Mouse (Mus musculus) small intestine, adult 2 months (tissue): ENCODE measurements around the gene Smc1b. TPM values are rescaled to one million over a fixed set of nuclear protein-coding genes. Genes with fewer than 3 reads are reported as not detected.

ENCODE experiments used
- H3K27ac ChIP-seq: fragments of 200-500 bp; 2 replicates; pipeline ENCODE4 v1.5.1; 2012; ENCODE audit warnings: low read depth, low read length, control low read depth, inconsistent platforms; ENCODE audit not compliant: insufficient read depth
- H3K27me3 ChIP-seq: fragments of 200-500 bp; 2 replicates; pipeline ENCODE4 v1.6.1; 2012; ENCODE audit warnings: mild to moderate bottlenecking, moderate library complexity, low read length, inconsistent platforms; ENCODE audit not compliant: control insufficient read depth, insufficient read depth
- H3K36me3 ChIP-seq: fragments of 200-500 bp; 2 replicates; pipeline ENCODE4 v1.6.1; 2012; ENCODE audit warnings: mild to moderate bottlenecking, low read length, control low read depth, inconsistent platforms; ENCODE audit not compliant: control insufficient read depth, insufficient read depth
- H3K4me1 ChIP-seq: fragments of 200-500 bp; 2 replicates; pipeline ENCODE4 v1.6.1; 2012; ENCODE audit warnings: low read length, inconsistent platforms, mixed read lengths; ENCODE audit not compliant: control insufficient read depth, insufficient read depth, insufficient read length
- H3K4me3 ChIP-seq: fragments of 200-500 bp; 2 replicates; pipeline ENCODE4 v1.5.1; 2012; ENCODE audit warnings: low read depth, mild to moderate bottlenecking, control low read depth, inconsistent platforms, low read length, moderate library complexity
- CTCF ChIP-seq: fragments of 200-500 bp; IDR thresholded peaks from 2 replicates; pipeline ENCODE4 v1.5.1; 2012; ENCODE audit warnings: low read depth, mild to moderate bottlenecking, control low read depth, inconsistent platforms, low read length, moderate library complexity, mixed read lengths; ENCODE audit not compliant: insufficient replicate concordance, insufficient read length; ENCODE audit errors: extremely low read depth
- POLR2A ChIP-seq: fragments of 200-500 bp; IDR thresholded peaks from 2 replicates; pipeline ENCODE4 v1.6.1; 2012; ENCODE audit warnings: low read depth, mild to moderate bottlenecking, control low read depth, inconsistent platforms, low read length, moderate library complexity
- WGBS: fragments of 180-500 bp; shearing (Covaris S2); methylation state at CpG from one replicate; pipeline ENCODE4 v1.1.7; 2018; 5-methylcytosine and 5-hydroxymethylcytosine counted together
- polyA plus RNA-seq: library from polyadenylated mRNA; depleted of rRNA; stranded (reverse); fragments of >200 nt; gene quantifications from 2 replicates; pipeline ENCODE4 v1.2.3, GENCODE M21; 2012

Gene Smc1b
- polyA plus RNA-seq, 1 experiment = not detected

DNA sequence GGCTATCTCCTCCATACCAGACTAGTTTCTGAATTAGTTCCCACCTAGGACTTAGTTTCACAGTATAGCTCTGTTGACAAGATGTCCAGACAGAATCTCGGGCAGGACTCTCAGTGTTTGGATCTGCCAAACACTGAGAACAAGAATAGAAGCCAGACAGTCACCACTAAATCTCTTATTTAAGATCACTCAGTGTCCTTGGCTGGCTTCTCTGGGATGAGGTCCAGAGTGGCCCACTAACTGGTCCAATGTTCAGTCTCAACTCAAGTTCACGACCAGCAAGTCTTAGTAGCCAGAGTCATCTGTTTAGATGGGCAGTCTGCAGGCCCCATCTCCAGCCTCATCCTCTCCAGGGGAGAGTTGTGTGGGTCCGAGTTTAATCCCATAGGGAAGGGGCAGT is 20.8 kb upstream of the Smc1b start:
- Histone ChIP-seq H3K4me3 (no peak overlapping the region), H3K27ac (no peak overlapping the region), H3K27me3 (no peaks in the 10 kb centered on the region), H3K4me1 (0 out of 2 replicates have a peak, but pooled peaks cover 2% of the 10 kb centered on the region), H3K36me3 (no peaks in the 10 kb centered on the region)
- 79% methylated on average over 3 of the region's 3 CpGs for WGBS
- TF ChIP-seq POLR2A = no peak
- TF ChIP-seq CTCF = no peak

DNA sequence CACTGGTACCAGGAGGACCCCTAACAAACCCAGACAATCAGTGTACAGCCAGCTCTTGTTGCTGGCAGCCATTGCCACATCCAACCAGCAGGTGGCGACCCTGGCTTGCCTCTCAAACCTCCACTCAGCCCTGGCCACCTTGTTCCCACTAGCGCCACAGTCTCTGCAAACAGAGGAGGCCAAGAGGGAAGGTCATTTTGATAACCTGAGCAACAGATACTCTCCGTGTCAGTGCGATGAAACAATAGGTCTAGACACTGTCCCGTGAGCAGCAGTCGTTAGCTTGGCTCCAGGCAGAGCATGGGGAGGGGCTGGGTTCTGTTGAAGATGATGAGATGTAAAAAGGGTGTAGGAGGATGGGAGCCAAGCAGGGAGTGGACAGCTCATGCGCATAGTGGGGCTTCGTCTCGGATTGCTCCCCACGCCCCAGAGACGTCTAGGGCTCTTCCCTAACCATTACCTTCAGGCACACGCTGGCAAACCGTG is 19.7 kb upstream of the Smc1b start:
- Histone ChIP-seq H3K27me3 (no peaks in the 10 kb centered on the region), H3K4me3 (no peak overlapping the region), H3K4me1 (0 out of 2 replicates have a peak, but pooled peaks cover 2% of the 10 kb centered on the region), H3K36me3 (no peaks in the 10 kb centered on the region), H3K27ac (no peak overlapping the region)
- WGBS = 23% methylated on average over 13 of the region's 13 CpGs
- TF ChIP-seq POLR2A = no peak
- TF ChIP-seq CTCF = peak; percentile 97

DNA sequence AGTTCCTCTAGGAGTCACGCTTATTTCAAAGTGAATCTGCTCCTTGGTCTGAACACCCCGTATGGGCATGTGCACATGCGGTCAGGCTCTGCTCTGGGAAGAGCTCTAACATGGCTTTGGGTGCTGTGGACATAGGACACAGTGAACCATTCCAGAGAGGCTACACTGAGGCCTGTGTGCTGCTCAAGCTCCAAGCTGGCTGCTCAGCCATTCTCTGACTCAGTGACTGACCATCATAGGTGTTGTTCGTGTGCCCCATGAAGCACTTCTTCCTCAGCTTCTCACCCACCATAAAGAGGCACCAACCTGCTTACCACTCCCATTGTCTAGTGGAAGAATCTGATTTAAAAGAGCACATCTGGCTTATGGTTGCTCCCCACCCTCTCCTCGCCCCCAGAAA is 12.5 kb upstream of the Smc1b start:
- H3K4me1 ChIP-seq = no peaks in the 10 kb centered on the region
- TF ChIP-seq CTCF (no peak), POLR2A (no peak)
- WGBS = 89% methylated on average over 5 of the region's 5 CpGs
- no peak overlapping the region for H3K27ac ChIP-seq
- H3K27me3 ChIP-seq = no peaks in the 10 kb centered on the region
- no peak overlapping the region for H3K4me3 ChIP-seq
- H3K36me3 ChIP-seq = no peaks in the 10 kb centered on the region

DNA sequence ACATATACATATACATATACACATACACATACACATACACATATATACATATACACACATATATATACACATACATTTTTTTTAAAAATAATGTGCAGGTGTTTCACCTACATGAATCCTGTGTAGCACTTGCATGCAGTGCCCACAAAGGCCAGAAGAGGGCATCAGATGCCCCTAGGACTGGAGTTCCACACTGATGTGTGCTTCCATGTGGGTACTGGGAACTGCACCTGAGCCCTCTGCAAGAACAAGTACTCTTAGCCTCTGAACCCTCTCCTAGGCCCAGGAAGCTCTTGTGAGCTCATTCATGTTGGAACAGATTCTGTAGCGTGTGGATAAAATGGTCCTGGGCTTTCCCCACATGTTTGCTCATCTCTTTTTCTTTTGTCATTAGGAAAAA is 12.0 kb upstream of the Smc1b start:
- TF ChIP-seq POLR2A (no peak), CTCF (no peak)
- Histone ChIP-seq H3K27me3 (no peaks in the 10 kb centered on the region), H3K4me1 (no peaks in the 10 kb centered on the region), H3K36me3 (no peaks in the 10 kb centered on the region), H3K4me3 (no peak overlapping the region), H3K27ac (no peak overlapping the region)
- WGBS = 100% methylated on average over 1 of the region's 1 CpGs

DNA sequence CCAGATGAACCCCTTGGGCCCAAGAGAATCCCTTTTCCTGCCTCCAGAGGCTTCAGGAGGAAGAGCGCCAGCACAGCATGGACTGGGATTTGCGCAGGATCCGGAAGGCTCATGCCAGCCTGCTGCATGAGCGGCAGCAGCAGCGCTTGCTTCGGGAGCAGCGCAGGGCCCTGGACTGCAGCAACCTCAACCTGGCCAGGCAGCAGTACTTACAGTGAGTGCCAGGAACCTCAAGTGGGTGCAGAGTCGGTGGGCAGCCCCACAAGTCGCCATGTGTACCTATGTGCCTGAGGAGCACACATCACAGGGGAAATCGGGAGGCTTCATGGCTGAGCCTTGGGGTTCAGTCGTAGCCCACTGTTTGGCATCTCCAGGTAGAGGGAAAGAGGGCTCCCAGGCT is 11.4 kb upstream of the Smc1b start:
- Histone ChIP-seq H3K27ac (no peak overlapping the region), H3K27me3 (no peaks in the 10 kb centered on the region), H3K4me3 (no peak overlapping the region), H3K4me1 (no peaks in the 10 kb centered on the region), H3K36me3 (no peaks in the 10 kb centered on the region)
- 90% methylated on average over 11 of the region's 11 CpGs for WGBS
- TF ChIP-seq POLR2A (no peak), CTCF (no peak)

DNA sequence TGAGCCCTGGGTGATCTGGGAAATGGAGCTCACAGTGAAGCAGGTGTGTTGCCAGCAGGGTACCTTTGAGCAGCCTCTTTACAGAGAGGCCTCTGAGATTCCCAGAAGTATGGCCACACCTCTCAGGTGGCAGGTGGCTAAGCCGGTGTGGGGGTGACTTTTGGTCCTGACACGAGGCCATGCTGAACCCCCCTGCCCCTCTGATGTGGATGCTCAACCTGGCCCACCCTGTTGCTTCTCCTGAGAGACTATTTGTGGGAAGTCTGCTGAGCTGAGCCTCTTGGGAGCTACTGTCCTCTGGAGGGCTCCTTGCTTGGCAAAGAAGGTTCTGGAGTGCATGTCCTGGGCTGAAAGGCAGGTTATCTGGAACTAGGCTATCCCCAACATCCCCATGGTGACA is 10.7 kb upstream of the Smc1b start:
- Histone ChIP-seq H3K36me3 (no peaks in the 10 kb centered on the region), H3K27me3 (no peaks in the 10 kb centered on the region), H3K4me3 (no peak overlapping the region), H3K4me1 (no peaks in the 10 kb centered on the region), H3K27ac (no peak overlapping the region)
- TF ChIP-seq CTCF (no peak), POLR2A (no peak)
- 16% methylated on average over 2 of the region's 2 CpGs for WGBS

DNA sequence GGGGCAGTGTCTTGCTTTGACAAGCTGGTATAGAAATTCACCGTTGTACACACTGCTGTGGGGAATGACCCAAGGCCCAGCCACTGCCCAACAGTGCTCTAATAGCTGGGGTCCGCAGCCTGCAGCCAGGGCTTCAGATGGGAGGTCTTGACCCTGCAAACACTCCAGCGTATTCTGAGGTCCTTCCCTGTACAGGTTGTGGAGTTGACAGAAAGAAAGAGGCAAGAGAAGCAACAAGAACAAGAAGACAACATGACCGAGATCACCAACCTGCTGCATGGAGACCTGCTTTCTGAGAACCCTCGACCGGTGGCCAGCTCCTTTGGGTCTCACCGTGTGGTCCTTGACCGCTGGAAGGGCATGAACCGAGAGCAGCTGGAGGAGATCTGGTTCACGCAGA is 9.5 kb upstream of the Smc1b start:
- no peaks in the 10 kb centered on the region for H3K4me1 ChIP-seq
- H3K27ac ChIP-seq = no peak overlapping the region
- H3K36me3 ChIP-seq = no peaks in the 10 kb centered on the region
- no peak overlapping the region for H3K4me3 ChIP-seq
- H3K27me3 ChIP-seq = no peaks in the 10 kb centered on the region
- 88% methylated on average over 10 of the region's 10 CpGs for WGBS
- TF ChIP-seq CTCF (no peak), POLR2A (no peak)

DNA sequence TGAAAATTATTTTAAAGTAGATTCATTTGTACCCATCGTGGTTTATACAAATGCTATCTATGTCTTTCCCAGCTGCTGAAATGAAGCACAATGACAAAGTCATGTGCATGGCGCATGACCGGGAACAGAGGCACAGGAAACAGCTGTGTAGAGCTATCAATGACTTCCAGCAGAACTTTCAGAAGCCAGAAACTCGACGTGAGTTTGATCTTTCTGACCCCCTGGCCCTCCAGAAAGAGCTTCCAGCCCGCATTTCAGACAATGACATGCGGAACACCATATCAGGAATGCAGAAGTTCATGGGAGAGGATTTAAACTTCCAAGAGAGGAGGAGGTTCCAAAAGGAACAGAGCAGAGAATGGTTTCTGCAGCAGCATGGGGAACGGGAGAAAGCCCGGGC is 3.4 kb upstream of the Smc1b start:
- Histone ChIP-seq H3K4me1 (no peaks in the 10 kb centered on the region), H3K4me3 (no peak overlapping the region), H3K27me3 (peaks cover 10% of the 10 kb centered on the region), H3K27ac (no peak overlapping the region), H3K36me3 (no peaks in the 10 kb centered on the region)
- 49% methylated on average over 9 of the region's 9 CpGs for WGBS
- TF ChIP-seq POLR2A = no peak
- TF ChIP-seq CTCF = no peak
